Mouse (Mus musculus) WW6 (cell line): ENCODE data around the gene Tfcp2l1.

Source experiments
- DNase-seq: peaks from one replicate; pipeline ENCODE4 v3.0.0-alpha.2; 2013; ENCODE audit warnings: low read depth, low spot score

Tfcp2l1 gene

DNA sequence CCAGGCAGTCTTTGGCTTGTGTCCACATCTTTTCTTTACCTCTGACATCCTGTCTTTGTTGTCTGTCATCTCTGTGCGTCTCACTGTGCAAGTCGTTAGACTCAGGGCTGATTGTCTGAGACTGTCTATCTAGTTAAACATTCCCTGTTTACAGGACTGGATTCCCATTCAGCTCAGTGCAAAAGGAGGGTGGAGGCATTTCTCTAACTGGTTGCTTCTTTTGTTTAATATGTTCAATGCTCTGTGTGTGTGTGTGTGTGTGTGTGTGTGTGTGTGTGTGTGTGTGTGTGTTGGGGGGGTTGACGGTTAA is 23.0 kb downstream of the Tfcp2l1 start:
- DNase-seq = no peak

- no peak for DNase-seq
These were observed 31.0 kb downstream of the Tfcp2l1 start for GRCm38 (mm10) chr1:118658716-118659115.

DNA sequence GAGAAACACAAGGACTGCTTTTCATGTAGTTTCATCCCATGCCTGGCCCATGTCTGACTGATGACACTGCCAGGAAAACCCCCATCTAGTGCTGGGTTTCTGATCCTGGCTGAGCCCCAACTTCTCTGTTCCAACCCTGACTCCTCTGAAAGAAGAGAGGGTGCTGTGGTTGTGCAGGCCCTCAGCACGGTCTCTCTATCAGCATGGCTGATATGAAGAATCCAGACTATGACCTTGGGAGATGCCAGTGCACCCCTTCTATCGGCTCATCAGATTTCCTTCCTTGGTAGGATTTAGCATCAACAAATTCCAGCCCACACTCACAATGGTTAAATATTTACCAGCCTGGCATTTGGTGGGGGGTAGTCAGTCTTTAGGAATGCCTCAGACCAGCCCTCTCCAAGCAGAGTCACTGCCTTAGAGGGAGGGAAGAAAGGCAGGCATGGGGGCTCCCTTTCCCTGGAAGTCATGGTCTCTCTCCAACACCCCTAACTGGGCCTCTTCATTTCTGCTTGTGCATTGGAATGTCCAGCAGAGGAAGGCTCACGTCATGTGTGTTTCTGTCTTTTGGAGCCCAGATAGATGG is 33.2 kb downstream of the Tfcp2l1 start:
- DNase-seq = no peak

- no peak for DNase-seq
These were observed 35.3 kb downstream of the Tfcp2l1 start for GRCm38 (mm10) chr1:118663062-118663461.

- no peak for DNase-seq
These were observed 39.8 kb downstream of the Tfcp2l1 start for GRCm38 (mm10) chr1:118667536-118667935.

GRCm38 (mm10) chr1:118672196-118672595 is 44.5 kb downstream of the Tfcp2l1 start:
- no peak for DNase-seq

DNA sequence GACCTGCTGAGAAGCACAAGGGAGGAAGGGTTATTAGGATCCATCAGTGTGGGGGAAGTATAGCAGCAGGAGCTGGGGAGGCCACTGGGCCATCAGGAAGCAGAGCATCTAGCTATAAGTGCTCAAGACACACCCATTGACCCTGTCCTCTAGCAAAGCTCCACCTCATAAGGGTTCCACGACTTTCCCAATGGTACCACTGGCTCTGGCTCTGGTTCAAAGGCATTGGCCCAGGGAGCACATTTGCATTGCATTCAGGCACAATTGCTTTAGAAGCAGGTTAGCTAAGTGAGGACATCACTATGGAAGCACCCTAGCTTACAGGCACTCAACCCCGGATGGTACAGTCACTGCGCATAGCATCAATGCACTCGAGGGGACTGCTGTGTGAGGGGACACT is 46.4 kb downstream of the Tfcp2l1 start:
- no peak for DNase-seq

GRCm38 (mm10) chr1:118681980-118682379 is 54.2 kb downstream of the Tfcp2l1 start:
- no peak for DNase-seq

DNA sequence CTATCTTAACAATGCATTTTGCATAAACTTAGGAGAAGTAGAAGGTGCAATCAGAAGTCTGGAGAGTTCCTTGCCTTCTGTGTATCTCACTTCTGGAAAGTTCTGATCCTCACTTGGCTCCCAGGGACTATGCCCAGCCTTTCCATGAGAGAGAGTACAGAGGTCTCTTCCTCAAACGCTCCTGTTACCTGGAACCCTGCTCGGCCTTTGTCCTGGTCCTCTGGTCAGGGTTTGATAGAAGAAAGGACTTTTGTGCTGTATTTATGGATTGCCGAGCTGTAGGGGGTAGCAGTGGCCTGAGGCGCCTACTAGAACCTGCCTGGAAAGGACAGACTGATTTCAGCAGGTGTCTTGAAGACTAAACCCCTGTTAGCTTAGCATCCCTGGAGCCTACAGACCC is 55.9 kb downstream of the Tfcp2l1 start:
- DNase-seq = no peak

- no peak for DNase-seq
These were observed 60.0 kb downstream of the Tfcp2l1 start for GRCm38 (mm10) chr1:118687726-118688125.

DNA sequence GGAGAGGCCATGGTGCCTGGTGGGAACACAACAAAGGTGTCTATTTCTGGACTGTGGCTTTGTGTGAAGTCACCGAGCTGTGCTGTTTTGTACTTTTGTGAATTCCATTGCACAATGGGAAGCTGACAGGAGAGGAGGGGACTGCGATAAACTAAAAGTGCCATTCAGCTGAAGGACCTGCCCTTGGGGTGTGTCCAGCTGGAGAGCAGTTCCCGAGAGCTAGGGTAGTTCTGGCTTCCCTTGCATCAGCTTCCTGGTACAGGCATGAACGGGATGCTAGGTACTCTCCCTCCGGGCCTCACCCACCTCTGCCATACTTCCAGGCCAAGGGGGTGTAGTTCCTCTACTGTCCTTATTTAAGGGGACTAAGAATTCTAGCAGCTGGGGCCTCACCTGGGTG is 62.1 kb downstream of the Tfcp2l1 start:
- no peak for DNase-seq

DNA sequence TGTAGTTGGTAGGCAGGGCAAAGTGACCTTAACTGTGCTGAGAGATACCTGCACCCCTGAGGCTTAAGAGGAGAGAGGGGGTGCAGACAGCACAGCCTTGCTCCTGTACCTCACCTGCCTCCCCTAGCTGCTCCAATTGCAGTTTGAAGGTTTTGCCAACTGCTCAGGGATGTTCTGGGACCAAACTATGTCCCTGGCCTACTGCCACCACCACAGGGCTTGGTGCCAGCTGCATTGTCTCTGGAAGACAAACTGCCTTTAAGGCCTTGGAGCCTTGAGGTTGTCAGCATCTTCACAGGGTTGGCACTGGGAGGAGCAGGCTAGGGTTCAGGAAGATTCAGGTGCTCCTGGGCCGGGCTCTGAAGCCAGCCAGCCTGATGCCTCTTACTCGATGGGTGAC is 66.7 kb downstream of the Tfcp2l1 start:
- no peak for DNase-seq

DNA sequence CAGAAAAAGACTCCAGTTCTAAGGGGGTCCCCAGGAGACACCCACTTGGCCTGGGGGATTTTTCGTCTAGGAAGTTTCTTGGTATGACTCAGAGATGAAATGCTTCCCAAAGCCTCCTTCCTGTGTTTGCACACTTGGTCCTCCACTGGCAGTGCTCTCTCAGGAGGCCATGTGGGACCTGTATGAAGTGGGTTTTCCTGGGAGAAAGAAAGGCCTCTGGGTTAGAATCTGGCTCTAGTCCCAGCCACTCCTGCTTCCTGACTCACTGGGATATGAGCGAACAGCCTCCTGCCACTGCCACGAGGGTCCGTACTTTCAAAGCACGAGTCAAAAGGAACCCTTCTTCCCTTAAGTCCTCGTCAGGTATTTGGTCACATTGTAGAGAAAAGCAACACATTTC is 70.2 kb downstream of the Tfcp2l1 start:
- DNase-seq = no peak

- no peak for DNase-seq
These were observed 71.6 kb downstream of the Tfcp2l1 start for GRCm38 (mm10) chr1:118699118-118699890.

DNA sequence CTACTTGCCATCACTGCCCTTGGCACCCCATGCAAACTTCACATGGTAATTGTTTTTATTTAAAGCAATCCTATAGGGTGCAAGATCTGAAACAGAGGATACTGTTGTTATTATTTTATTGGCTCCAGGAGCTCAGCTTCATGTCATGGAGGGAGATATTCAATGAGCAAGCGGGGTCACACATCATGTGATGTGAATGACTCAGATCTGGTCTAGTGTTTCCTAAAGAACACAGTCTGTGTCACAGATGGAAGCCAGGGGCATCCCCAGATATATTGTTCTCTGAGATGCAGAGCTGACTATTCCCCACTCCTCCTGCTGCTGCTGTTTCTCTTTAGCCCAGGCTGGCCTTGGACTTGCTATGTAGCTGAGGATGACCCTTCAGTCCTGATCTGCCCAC is 72.2 kb downstream of the Tfcp2l1 start:
- DNase-seq = no peak

- DNase-seq = no peak
These were observed 83.9 kb downstream of the Tfcp2l1 start for GRCm38 (mm10) chr1:118711606-118712005.

GRCm38 (mm10) chr1:118716225-118716624 is 88.5 kb downstream of the Tfcp2l1 start:
- no peak for DNase-seq

GRCm38 (mm10) chr1:118718055-118718454 is 90.3 kb downstream of the Tfcp2l1 start:
- no peak for DNase-seq

DNA sequence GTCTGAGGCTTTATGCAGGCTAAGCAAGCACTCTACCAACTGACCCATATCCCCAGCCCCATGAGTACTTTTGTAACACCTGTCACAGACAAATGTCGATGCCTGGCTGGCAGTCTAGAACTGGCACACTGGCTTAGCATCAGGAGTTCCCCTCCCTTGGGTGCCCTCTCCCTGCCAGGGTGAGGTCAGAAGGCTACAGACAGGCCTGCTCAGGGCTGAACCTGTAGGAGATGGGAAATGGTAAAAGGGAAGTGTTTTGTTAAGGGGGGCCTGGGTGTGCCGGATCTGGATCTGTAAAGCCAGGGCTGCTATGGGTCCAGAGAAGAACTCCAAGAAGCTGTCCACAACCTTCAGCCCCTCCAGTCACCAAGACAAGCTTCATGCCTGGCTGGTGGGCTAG is 92.0 kb downstream of the Tfcp2l1 start:
- no peak for DNase-seq

DNA sequence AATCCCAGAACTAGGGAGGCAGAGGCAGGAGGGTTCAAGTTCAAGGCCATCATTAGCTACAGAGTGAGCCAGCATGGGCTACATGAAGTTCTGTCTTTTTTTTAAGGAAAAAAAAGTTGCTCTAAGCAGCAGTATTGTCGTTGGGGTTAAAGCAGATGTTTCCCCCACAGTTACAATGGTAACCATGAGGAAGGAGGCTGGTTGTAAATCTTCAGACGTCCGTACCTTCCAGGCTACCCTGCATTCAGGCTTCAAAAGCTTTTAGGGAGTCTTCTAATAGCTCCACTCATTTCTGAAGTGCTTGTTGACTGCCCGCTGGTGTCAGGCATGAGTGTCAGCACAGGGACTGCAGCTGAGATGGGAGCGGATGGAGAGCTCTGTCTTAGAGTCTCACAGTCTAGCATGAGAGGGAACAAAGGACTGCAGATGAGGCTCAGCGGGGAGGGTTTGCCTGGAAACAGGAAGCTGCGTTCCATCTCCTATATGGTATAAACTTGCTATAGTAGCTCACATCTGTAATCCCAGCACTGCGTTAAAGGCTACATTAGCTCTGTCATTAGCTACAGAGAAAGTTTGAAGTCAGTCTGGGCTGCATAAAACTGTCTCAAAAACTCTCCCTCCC is 92.8 kb downstream of the Tfcp2l1 start:
- no peak for DNase-seq

- no peak for DNase-seq
These were observed 99.3 kb downstream of the Tfcp2l1 start for GRCm38 (mm10) chr1:118727075-118727474.

- DNase-seq = no peak
These were observed 101.1 kb downstream of the Tfcp2l1 start for GRCm38 (mm10) chr1:118728796-118729195.
